Mouse (Mus musculus) kidney, embryonic 14.5 days (tissue): ENCODE data around the gene Rbfox2. TPM values are rescaled to one million over a fixed set of nuclear protein-coding genes. Genes with fewer than 3 reads are reported as not detected.

ENCODE experiments used
- ATAC-seq: fragments of 200-750 bp; cut with Nextera tagmentation; 2 replicates; pipeline ENCODE4 v1.8.0; 2017; ENCODE audit warnings: moderate number of reproducible peaks, mild to moderate bottlenecking, moderate TSS enrichment, moderate library complexity; ENCODE audit not compliant: low FRiP score, low TSS enrichment
- H3K27ac ChIP-seq: fragments of 300-500 bp; sonication (generic); 2 replicates; pipeline ENCODE4 v1.5.1; 2014; ENCODE audit warnings: low read depth, mild to moderate bottlenecking, low read length, moderate library complexity, mixed read lengths
- H3K27me3 ChIP-seq: fragments of 300-500 bp; sonication (generic); 2 replicates; pipeline ENCODE4 v1.6.1; 2014; ENCODE audit warnings: mild to moderate bottlenecking, low read length; ENCODE audit not compliant: control insufficient read depth, insufficient read depth
- H3K36me3 ChIP-seq: fragments of 300-500 bp; sonication (generic); 2 replicates; pipeline ENCODE4 v1.6.1; 2014; ENCODE audit warnings: low read length, mixed read lengths; ENCODE audit not compliant: control insufficient read depth, insufficient read depth
- H3K4me1 ChIP-seq: fragments of 300-500 bp; sonication (generic); 2 replicates; pipeline ENCODE4 v1.6.1; 2014; ENCODE audit warnings: low read length, mixed read lengths; ENCODE audit not compliant: control insufficient read depth, insufficient read depth
- H3K4me2 ChIP-seq: fragments of 300-500 bp; sonication (generic); replicated peaks from 2 replicates; pipeline ENCODE4 v1.6.1; 2014; ENCODE audit warnings: low read depth, mild to moderate bottlenecking, low read length
- H3K4me3 ChIP-seq: fragments of 300-500 bp; sonication (generic); 2 replicates; pipeline ENCODE4 v1.5.1; 2014; ENCODE audit warnings: mild to moderate bottlenecking, low read length
- H3K9ac ChIP-seq: fragments of 300-500 bp; sonication (generic); 2 replicates; pipeline ENCODE4 v1.6.1; 2014; ENCODE audit warnings: low read depth, mild to moderate bottlenecking, low read length, moderate library complexity
- H3K9me3 ChIP-seq: fragments of 300-500 bp; sonication (generic); 2 replicates; pipeline ENCODE4 v1.6.1; 2016; ENCODE audit warnings: low read length; ENCODE audit not compliant: control insufficient read depth
- WGBS: fragments of 180-500 bp; shearing (Covaris S2); extraction: QIAGEN DNeasy Blood & Tissue Kit; methylation state at CpG from one replicate; pipeline ENCODE4 v1.1.7; 2014; 5-methylcytosine and 5-hydroxymethylcytosine counted together
- polyA plus RNA-seq: library from polyadenylated mRNA; unstranded; fragments of >200 nt; fragmentation: Nextera tagmentation; extraction: Ambion mirVana; gene quantifications from 2 replicates; pipeline ENCODE4 v1.2.1, GENCODE M21; 2014

The Rbfox2 gene
- polyA plus RNA-seq, 1 experiment from 2014 or later, result 64.6 TPM

DNA sequence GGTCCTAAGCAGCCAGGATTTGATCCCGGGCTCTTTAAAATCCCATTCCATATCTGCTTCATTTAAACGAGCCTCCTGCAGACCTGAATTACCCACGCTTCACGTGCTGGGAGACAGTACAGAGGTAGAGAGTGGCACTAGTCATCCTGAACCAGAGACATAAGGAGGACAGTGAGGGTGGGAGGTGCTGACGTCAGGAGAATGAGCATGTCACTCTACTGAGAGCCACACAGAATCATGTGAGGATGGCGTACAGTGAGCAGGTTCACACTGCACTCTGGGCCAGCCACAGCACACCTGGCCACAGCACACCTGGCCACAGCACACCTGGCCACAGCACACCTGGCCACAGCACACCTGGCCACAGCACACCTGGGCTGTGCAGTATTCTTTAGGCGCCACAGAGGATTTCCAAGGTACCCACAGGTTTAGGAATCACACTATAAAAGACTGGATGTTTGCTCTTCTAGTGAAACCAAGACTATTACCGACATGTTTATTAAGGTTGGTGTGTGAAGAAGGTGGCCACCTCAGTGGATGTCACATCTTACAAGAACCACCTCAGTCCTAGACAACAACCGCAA lies 190.6 kb downstream of the Rbfox2 start:
- no peak for ATAC-seq
- WGBS, result 82% methylated on average over 9 of the region's 9 CpGs
- no peak overlapping the region for H3K9ac ChIP-seq
- no peaks in the 10 kb centered on the region for H3K4me1 ChIP-seq
- peaks cover 31% of the 10 kb centered on the region; the same call in 1 of the 2 replicates for H3K36me3 ChIP-seq
- no peaks in the 10 kb centered on the region for H3K9me3 ChIP-seq
- no peaks in the 10 kb centered on the region for H3K27me3 ChIP-seq
- H3K27ac ChIP-seq, result no peak overlapping the region
- H3K4me2 ChIP-seq, result no peak overlapping the region
- no peak overlapping the region for H3K4me3 ChIP-seq

DNA sequence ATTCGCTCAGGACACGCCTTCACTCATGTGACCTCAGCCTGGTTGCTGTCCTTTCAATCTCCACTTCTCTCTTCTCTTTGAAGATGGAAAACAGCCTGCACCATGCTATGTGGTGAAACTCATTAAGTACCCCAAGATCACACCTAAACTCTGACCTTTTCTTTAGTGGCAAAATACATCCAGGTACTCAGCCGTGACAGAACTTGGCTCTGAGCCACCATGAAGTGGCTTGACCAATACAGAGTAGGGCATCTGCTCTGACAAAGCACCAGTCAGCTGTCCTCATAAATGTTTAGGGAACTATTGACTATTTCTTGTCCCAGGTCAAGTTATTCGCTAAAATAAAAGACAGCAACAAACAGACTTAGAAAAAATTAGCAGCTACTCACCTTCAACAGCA lies 191.3 kb downstream of the Rbfox2 start:
- WGBS, result 65% methylated on average over 4 of the region's 4 CpGs
- no peak overlapping the region for H3K4me3 ChIP-seq
- no peaks in the 10 kb centered on the region for H3K9me3 ChIP-seq
- H3K4me2 ChIP-seq, result no peak overlapping the region
- no peak overlapping the region for H3K27ac ChIP-seq
- no peaks in the 10 kb centered on the region for H3K27me3 ChIP-seq
- no peak for ATAC-seq
- no peak overlapping the region for H3K9ac ChIP-seq
- no peaks in the 10 kb centered on the region for H3K4me1 ChIP-seq
- H3K36me3 ChIP-seq, result peaks cover 33% of the 10 kb centered on the region; the same call in 1 of the 2 replicates

DNA sequence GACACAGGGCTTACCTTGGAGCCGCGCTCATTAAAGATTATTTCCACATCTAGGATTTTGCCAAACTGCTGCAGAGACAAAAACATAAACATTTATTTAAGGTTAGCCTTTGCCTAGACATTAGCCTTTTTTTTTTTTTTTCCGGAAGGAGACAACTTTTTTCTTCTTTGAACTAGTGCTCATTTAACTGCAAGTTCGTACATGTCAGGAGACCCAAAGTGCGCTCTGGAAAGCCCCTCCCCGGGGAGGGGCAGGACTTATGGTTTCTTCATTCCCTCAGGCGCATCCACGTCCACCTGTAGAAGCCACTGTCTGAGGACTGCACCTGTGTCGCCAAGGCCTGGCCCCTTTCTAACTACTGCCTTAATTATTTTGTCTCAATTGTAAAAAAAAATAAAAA lies 193.2 kb downstream of the Rbfox2 start:
- H3K36me3 ChIP-seq, result peaks cover 33% of the 10 kb centered on the region
- H3K4me3 ChIP-seq, result no peak overlapping the region
- no peak overlapping the region for H3K9ac ChIP-seq
- WGBS, result 90% methylated on average over 9 of the region's 9 CpGs
- H3K4me2 ChIP-seq, result no peak overlapping the region
- no peaks in the 10 kb centered on the region for H3K9me3 ChIP-seq
- H3K27ac ChIP-seq, result no peak overlapping the region
- no peaks in the 10 kb centered on the region for H3K27me3 ChIP-seq
- no peaks in the 10 kb centered on the region for H3K4me1 ChIP-seq
- no peak for ATAC-seq

DNA sequence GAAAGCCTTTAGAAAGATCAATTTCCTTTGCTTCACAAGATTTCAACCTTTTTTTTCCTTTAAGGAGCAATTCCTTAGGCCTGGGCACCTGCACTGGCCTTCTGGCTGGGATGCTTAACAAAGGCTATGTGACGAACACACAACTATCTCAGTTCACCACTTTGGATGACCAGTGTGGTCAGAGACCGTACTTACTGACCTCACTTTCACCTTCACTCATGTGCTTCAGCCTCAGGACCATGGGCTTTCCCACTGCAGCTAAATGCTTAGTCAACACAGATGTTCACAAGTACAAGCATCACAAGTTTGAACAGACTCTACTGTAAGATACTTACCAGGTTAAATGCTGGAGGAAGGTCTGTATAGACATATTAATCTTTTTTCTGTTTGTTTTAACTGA lies 194.4 kb downstream of the Rbfox2 start:
- WGBS, result 85% methylated on average over 2 of the region's 2 CpGs
- Histone ChIP-seq H3K4me2 (no peak overlapping the region), H3K27me3 (no peaks in the 10 kb centered on the region), H3K4me3 (no peak overlapping the region), H3K36me3 (peaks cover 42% of the 10 kb centered on the region), H3K9me3 (no peaks in the 10 kb centered on the region), H3K4me1 (no peaks in the 10 kb centered on the region), H3K9ac (no peak overlapping the region), H3K27ac (no peak overlapping the region)
- no peak for ATAC-seq

DNA sequence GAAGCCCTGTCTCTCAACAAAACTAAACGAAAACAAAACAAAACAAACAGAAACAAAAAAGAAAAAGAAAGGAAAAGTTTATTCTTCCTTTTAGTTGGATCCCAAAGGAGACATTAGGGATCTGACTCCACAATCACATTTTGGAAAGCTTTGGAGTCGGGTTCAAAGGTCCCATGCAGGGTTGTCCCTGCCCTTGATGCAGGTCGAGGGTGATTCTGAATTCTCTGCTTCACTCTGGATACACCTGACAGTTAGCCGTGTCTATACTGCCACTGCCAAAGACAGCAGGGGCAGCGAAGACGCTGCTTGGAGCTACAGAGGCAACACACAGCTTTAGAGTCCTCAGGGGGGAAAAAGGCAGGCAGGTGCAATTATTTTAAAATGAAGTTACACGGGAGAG lies 194.9 kb downstream of the Rbfox2 start:
- no peak overlapping the region for H3K4me3 ChIP-seq
- H3K9me3 ChIP-seq, result no peaks in the 10 kb centered on the region
- no peak overlapping the region for H3K9ac ChIP-seq
- H3K27me3 ChIP-seq, result no peaks in the 10 kb centered on the region
- WGBS, result 81% methylated on average over 7 of the region's 7 CpGs
- ATAC-seq, result no peak
- peaks cover 42% of the 10 kb centered on the region for H3K36me3 ChIP-seq
- no peak overlapping the region for H3K4me2 ChIP-seq
- H3K4me1 ChIP-seq, result no peaks in the 10 kb centered on the region
- no peak overlapping the region for H3K27ac ChIP-seq

DNA sequence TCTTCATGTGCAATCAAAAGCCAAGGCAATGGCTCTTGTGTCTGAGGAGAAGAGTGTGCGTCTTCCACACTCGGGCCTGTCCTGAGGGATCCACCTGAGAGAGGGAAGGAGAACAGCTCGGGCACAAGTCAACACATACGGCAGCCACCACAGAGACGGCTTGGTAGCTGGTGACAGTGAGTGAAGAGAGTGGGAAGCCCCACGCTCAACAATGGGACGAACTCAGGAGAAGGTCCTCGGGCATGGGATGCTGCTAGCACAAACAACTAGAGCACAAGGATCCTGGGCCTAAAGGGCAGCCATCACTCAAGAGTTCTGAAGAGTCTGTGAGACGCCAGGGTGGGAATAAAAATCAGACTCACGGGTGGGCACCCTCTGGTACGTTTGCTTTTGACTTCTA lies 196.4 kb downstream of the Rbfox2 start:
- H3K4me2 ChIP-seq, result no peak overlapping the region
- 90% methylated on average over 11 of the region's 11 CpGs for WGBS
- no peak overlapping the region for H3K27ac ChIP-seq
- no peaks in the 10 kb centered on the region for H3K9me3 ChIP-seq
- no peaks in the 10 kb centered on the region for H3K4me1 ChIP-seq
- peaks cover 32% of the 10 kb centered on the region for H3K36me3 ChIP-seq
- H3K27me3 ChIP-seq, result no peaks in the 10 kb centered on the region
- no peak for ATAC-seq
- H3K4me3 ChIP-seq, result no peak overlapping the region
- H3K9ac ChIP-seq, result no peak overlapping the region

DNA sequence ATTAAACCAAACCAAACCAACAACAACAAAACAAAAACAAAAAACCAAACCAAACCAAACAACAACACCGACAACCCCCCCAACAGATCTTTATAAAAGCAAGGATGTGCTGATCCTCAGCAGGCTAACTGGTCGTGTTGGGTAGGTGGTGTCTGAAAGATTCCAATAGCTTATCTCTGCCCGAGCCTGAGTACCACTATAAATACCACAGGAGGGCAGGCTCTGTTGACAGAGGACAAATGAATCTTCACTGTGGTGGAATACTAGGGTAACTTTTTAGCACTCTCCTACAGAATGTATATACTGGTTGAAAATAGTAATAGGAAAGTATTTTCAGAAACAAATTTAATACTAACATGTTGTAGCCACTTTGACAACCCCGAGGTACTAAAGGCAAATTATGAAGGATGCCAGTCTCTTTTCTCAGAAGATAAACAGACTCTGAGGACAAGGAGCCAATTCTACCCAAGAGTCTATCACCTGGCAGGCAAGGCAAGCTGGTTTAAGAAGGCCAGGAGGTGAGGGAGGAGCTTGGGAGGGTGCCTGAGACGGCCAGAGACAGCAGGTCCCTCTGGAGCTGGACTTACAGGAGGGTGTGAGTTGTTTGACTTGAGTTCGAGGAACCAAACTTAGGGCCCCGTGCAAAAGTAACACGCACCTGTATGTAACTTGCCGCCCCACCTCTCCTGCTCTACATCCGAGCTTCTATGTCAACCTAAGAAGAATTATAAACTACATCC lies 199.5 kb downstream of the Rbfox2 start:
- Histone ChIP-seq H3K4me2 (no peak overlapping the region), H3K4me3 (no peak overlapping the region), H3K36me3 (peaks cover 22% of the 10 kb centered on the region), H3K27ac (no peak overlapping the region), H3K27me3 (no peaks in the 10 kb centered on the region), H3K4me1 (0 out of 2 replicates have a peak, but pooled peaks cover 4% of the 10 kb centered on the region), H3K9ac (no peak overlapping the region), H3K9me3 (no peaks in the 10 kb centered on the region)
- ATAC-seq, result no peak
- 84% methylated on average over 10 of the region's 10 CpGs for WGBS

- 0 out of 2 replicates have a peak, but pooled peaks cover 4% of the 10 kb centered on the region for H3K4me1 ChIP-seq
- ATAC-seq, result no peak
- H3K27ac ChIP-seq, result no peak overlapping the region
- H3K36me3 ChIP-seq, result peaks cover 24% of the 10 kb centered on the region
- no peaks in the 10 kb centered on the region for H3K9me3 ChIP-seq
- no peak overlapping the region for H3K4me3 ChIP-seq
- H3K4me2 ChIP-seq, result no peak overlapping the region
- H3K27me3 ChIP-seq, result no peaks in the 10 kb centered on the region
- no peak overlapping the region for H3K9ac ChIP-seq
- 83% methylated on average over 10 of the region's 10 CpGs for WGBS
Observed at GRCm38 (mm10) chr15:77105273-77105672, 201.5 kb downstream of the Rbfox2 start.

GRCm38 (mm10) chr15:77104349-77105158 lies 202.2 kb downstream of the Rbfox2 start:
- no peak for ATAC-seq
- H3K27me3 ChIP-seq, result no peaks in the 10 kb centered on the region
- H3K9ac ChIP-seq, result no peak overlapping the region
- 79% methylated on average over 10 of the region's 10 CpGs for WGBS
- H3K4me2 ChIP-seq, result no peak overlapping the region
- no peaks in the 10 kb centered on the region for H3K9me3 ChIP-seq
- H3K27ac ChIP-seq, result no peak overlapping the region
- peaks cover 25% of the 10 kb centered on the region for H3K36me3 ChIP-seq
- 0 out of 2 replicates have a peak, but pooled peaks cover 4% of the 10 kb centered on the region for H3K4me1 ChIP-seq
- H3K4me3 ChIP-seq, result no peak overlapping the region
